In the genomic region with DNA sequence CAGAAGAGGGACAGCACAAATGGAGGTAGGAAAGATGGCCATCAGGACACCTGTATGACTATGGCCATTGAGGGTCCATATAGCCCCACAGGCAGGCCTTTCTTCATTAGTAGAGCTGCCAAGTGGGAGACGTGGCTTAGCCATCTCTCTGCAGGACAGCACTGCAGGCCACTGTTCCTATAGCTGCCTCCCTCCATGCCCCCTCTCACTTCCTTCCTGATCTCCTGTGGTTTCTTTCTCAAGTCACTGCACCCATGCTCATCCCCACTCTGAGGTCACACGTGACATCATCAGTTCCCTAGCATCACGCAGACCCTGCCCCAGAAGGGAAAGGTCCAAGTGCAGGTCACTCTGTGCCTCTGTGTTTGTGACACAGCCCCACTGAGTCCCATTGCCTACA, we compare ENCODE assay signal across 28 mouse cellular contexts. TPM values are rescaled to one million over a fixed set of nuclear protein-coding genes. Genes with fewer than 3 reads are reported as not detected.
A peak's percentile ranks its signal among the peaks of the same experiment; 100 is the strongest.
DNase-seq lines count a peak whose midpoint lies in the region; ATAC-seq lines count a peak whose summit lies in the region.
"Had no signal": no experiment of that assay in that cellular context is flagged by ENCODE, and none has a peak within 500 bp of the region (broad histone marks: within the 10 kb centered on the region; RNA-seq: fewer than 3 reads in every experiment).

No protein-coding gene starts in this region.

- 68% methylated on average over 3 of the region's 3 CpGs for WGBS in hindbrain, embryonic 12.5 days

- H3K4me3 ChIP-seq in hindbrain, embryonic 12.5 days = no peak overlapping the region
- H3K4me3 ChIP-seq: embryonic facial prominence, embryonic 13.5 days; embryonic facial prominence, embryonic 15.5 days; erythroblast, embryonic 14.5 days; forebrain, embryonic 10.5 days; forebrain, embryonic 12.5 days had no signal

- no peak overlapping the region for H3K27ac ChIP-seq in hindbrain, embryonic 12.5 days
- H3K27ac ChIP-seq: embryonic facial prominence, embryonic 13.5 days; embryonic facial prominence, embryonic 15.5 days; forebrain, embryonic 10.5 days; forebrain, embryonic 12.5 days had no signal

- H3K4me2 ChIP-seq in hindbrain, embryonic 12.5 days (replicated peaks) = no peak overlapping the region
- H3K4me2 ChIP-seq: embryonic facial prominence, embryonic 13.5 days; embryonic facial prominence, embryonic 15.5 days; forebrain, embryonic 12.5 days had no signal

- 0 out of 2 replicates have a peak, but pooled peaks cover 2% of the 10 kb centered on the region for H3K27me3 ChIP-seq in hindbrain, embryonic 12.5 days
- H3K27me3 ChIP-seq: embryonic facial prominence, embryonic 15.5 days; forebrain, embryonic 12.5 days; Patski had no signal

- peak; percentile 81 for ATAC-seq in granulocyte monocyte progenitor cell, adult 5-6 weeks (replicated peaks; ENCODE audit: poor library complexity, severe bottlenecking)
- peak; percentile 70 for ATAC-seq in megakaryocyte progenitor cell, adult 5-6 weeks (replicated peaks; ENCODE audit: poor library complexity)
- ATAC-seq in hindbrain, embryonic 12.5 days (ENCODE audit: low FRiP score) = no peak
- ATAC-seq: activated CD4-positive, CD25-positive, alpha-beta regulatory T cell, adult 4 months; forebrain, embryonic 14.5 days; forebrain, embryonic 16.5 days; Patski had no signal

- H3K4me1 ChIP-seq in hindbrain, embryonic 12.5 days = no peaks in the 10 kb centered on the region
- H3K4me1 ChIP-seq: embryonic facial prominence, embryonic 13.5 days; embryonic facial prominence, embryonic 15.5 days; forebrain, embryonic 10.5 days; forebrain, embryonic 12.5 days had no signal

- no peak overlapping the region for H3K9ac ChIP-seq in hindbrain, embryonic 12.5 days
- H3K9ac ChIP-seq: embryonic facial prominence, embryonic 13.5 days; embryonic facial prominence, embryonic 15.5 days; forebrain, embryonic 12.5 days had no signal

- H3K9me3 ChIP-seq in hindbrain, embryonic 12.5 days (replicated peaks) = no peaks in the 10 kb centered on the region
- H3K9me3 ChIP-seq: embryonic facial prominence, embryonic 13.5 days; embryonic facial prominence, embryonic 15.5 days; forebrain, embryonic 10.5 days; forebrain, embryonic 12.5 days had no signal

- DNase-seq in CD4-positive helper T cell, adult 2 months (ENCODE audit: low read depth, low spot score) = peak; percentile 17
- no peak for DNase-seq in ovary, postnatal 14 days (ENCODE audit: low spot score)
- DNase-seq in kidney, postnatal 4 days = no peak
- DNase-seq: adrenal gland, adult 8-10 months; adrenal gland, postnatal 14 days; adrenal gland, postnatal 36 days; B cell, adult 2 months; cerebellum, adult 11-12 months; cerebellum, adult 2 months; cerebellum, adult 9-10 months; cerebellum, postnatal 10 days; cerebellum, postnatal 25 days; embryo, embryonic 11 days had no signal

- H3K36me3 ChIP-seq in hindbrain, embryonic 12.5 days = no peaks in the 10 kb centered on the region
- H3K36me3 ChIP-seq: embryonic facial prominence, embryonic 13.5 days; embryonic facial prominence, embryonic 15.5 days; forebrain, embryonic 10.5 days; forebrain, embryonic 12.5 days had no signal

RNA-seq across cellular contexts. Expression of gene Oas1e, which starts 8.3 kb away (rescaled TPM):
- not detected in 2 replicates for total RNA-seq in granulocyte monocyte progenitor cell, adult 5-6 weeks (2014; fragmentation: Nextera tagmentation)
- total RNA-seq in granulocyte monocyte progenitor cell, adult 5-6 weeks (2017) = not detected in 2 replicates
- total RNA-seq in megakaryocyte progenitor cell, adult 5-6 weeks (2015) = not detected in 2 replicates
- not detected in 2 replicates for total RNA-seq in megakaryocyte progenitor cell, adult 5-6 weeks (2017)
- polyA plus RNA-seq in hindbrain, embryonic 12.5 days (2016; fragmentation: Nextera tagmentation; extraction: Ambion mirVana) = 0.26 and 0.36 TPM in 2 replicates
- total RNA-seq: adrenal gland, adult 18-20 months; adrenal gland, adult 8-10 months; adrenal gland, postnatal 14 days; adrenal gland, postnatal 36 days; MEL had no signal
- polyA plus RNA-seq: activated CD4-positive, CD25-positive, alpha-beta regulatory T cell, adult 4 months; cerebellum, adult 2 months; embryonic facial prominence, embryonic 11.5 days; embryonic facial prominence, embryonic 13.5 days; embryonic facial prominence, embryonic 15.5 days; erythroblast, embryonic 14.5 days; forebrain, embryonic 10.5 days; forebrain, embryonic 12.5 days; forebrain, embryonic 16.5 days; Patski had no signal

RNA-seq across cellular contexts. Expression of gene Oas3, which starts 9.6 kb away (rescaled TPM):
- total RNA-seq in granulocyte monocyte progenitor cell, adult 5-6 weeks (2014; fragmentation: Nextera tagmentation) = 0.17 and 1.3 TPM in 2 replicates
- 0.77 and 0.90 TPM in 2 replicates for total RNA-seq in granulocyte monocyte progenitor cell, adult 5-6 weeks (2017)
- total RNA-seq in megakaryocyte progenitor cell, adult 5-6 weeks (2015) = 1.1 and 1.5 TPM in 2 replicates
- total RNA-seq in megakaryocyte progenitor cell, adult 5-6 weeks (2017) = 1.1 and 1.3 TPM in 2 replicates
- polyA plus RNA-seq in hindbrain, embryonic 12.5 days (2016; fragmentation: Nextera tagmentation; extraction: Ambion mirVana) = 0.22 and 0.23 TPM in 2 replicates
- polyA plus RNA-seq: embryonic facial prominence, embryonic 11.5 days had no signal

RNA-seq across cellular contexts. Expression of gene Oas1c, which starts 25.3 kb away (rescaled TPM):
- 3.8 TPM in 1 of 2 replicates, not detected in the other for total RNA-seq in granulocyte monocyte progenitor cell, adult 5-6 weeks (2014; fragmentation: Nextera tagmentation)
- 0.21 and 2.5 TPM in 2 replicates for total RNA-seq in granulocyte monocyte progenitor cell, adult 5-6 weeks (2017)
- 0.83 and 1.6 TPM in 2 replicates for total RNA-seq in megakaryocyte progenitor cell, adult 5-6 weeks (2015)
- total RNA-seq in megakaryocyte progenitor cell, adult 5-6 weeks (2017) = 2.4 and 6.3 TPM in 2 replicates
- polyA plus RNA-seq in hindbrain, embryonic 12.5 days (2016; fragmentation: Nextera tagmentation; extraction: Ambion mirVana) = 0.42 and 0.62 TPM in 2 replicates
- polyA plus RNA-seq: erythroblast, embryonic 14.5 days had no signal

RNA-seq across cellular contexts. Expression of gene Oas2, which starts 37.4 kb away (rescaled TPM):
- 0.47 TPM in 1 of 2 replicates, not detected in the other for total RNA-seq in granulocyte monocyte progenitor cell, adult 5-6 weeks (2014; fragmentation: Nextera tagmentation)
- total RNA-seq in granulocyte monocyte progenitor cell, adult 5-6 weeks (2017) = 1.0 TPM in 1 of 2 replicates, not detected in the other
- 1.6 and 2.9 TPM in 2 replicates for total RNA-seq in megakaryocyte progenitor cell, adult 5-6 weeks (2015)
- total RNA-seq in megakaryocyte progenitor cell, adult 5-6 weeks (2017) = 0.12 and 0.30 TPM in 2 replicates
- polyA plus RNA-seq in hindbrain, embryonic 12.5 days (2016; fragmentation: Nextera tagmentation; extraction: Ambion mirVana) = 0.30 TPM in 1 of 2 replicates, not detected in the other
- polyA plus RNA-seq: erythroblast, embryonic 14.5 days; forebrain, embryonic 10.5 days; Patski had no signal
